Mouse (Mus musculus): ENCODE data around the gene Gcm2.

DNA sequence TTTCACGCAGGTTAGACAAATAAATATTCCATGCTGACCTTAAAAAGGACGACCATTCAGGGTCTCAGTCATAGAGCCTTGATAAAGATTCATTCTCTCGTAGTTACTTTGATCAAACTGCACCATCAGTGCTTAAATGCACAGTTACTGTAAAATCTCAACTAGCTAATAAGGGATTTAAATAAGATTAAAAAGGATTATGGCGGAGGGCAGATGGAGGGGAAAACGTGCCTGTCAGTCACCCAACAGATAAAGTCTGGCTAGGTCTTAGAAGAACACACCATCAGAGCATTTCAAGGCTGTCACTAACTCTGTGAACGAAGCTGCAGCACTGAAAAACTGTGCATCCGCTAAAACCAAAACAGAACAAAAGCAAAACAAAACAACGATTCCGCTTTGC is 32.9 kb downstream of the Gcm2 start:
- no peak for TF ChIP-seq POLR2A (IDR thresholded peaks at IDR 0.05; ENCODE audit: control insufficient read depth, low read depth, low read length)
- no peak for TF ChIP-seq CTCF (IDR thresholded peaks at IDR 0.05; ENCODE audit: control insufficient read depth, insufficient read depth, insufficient replicate concordance, low read depth, low read length)
